Mouse (Mus musculus) retina, adult 2 months (tissue): ENCODE results near the gene Rep15.

Source experiments
- DNase-seq: peaks from one replicate; pipeline ENCODE4 v3.0.0-alpha.2; 2012; ENCODE audit warnings: low read depth, low spot score

The Rep15 gene

DNA sequence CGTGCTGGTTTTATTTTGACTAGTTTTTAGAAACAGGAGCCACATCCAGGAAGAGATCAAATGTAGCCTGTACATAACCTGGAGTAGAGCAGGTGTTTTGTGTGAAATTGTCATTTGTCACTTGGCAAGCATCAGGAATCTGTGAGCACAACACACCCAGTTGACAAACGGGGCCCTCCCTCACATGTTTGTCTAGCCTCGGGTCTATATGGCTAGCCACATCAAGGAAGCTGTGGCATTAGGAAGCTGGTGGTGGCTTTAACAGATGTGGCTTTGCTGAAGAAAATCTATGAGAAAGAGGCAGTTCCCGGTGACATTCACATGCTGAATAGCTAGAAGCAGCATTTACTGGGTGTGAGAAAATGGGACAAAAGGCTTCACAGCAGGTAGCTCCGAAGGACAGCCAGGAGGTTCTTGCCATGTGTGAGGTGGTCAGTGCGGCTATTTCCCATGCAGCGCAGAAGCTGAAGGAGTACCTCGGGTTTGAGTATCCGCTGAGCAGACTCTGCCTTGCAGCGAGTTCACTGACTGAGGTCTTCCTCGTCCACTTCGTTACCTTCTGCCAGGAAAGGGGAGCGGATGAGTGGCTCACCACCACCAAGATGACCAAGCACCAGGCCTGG, at the start of gene Rep15:
Gene Rep15, plus strand, starts transcription at position 282 of the 623 bp plus-strand sequence.
- no peak for DNase-seq

DNA sequence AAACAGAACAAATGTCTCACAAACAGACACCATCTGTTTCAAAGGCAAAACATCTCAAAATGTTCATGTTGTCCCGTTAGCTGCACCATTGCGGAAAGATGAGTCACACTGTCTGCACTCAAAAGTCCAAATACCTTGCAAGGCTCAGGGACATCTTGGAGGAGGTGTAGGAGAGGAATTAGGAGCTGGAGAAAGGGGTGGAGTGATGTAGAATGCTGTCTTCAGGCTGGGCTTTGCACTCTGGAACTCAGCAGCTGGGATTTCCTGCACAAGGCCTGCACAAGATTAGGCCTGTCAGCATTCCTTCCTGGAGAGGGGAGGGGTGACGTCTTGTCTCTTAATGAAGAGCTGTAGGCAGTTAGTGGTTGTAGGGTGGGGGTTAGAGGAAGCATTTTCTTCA, 47.8 kb upstream of the Rep15 start:
- DNase-seq: no peak

DNA sequence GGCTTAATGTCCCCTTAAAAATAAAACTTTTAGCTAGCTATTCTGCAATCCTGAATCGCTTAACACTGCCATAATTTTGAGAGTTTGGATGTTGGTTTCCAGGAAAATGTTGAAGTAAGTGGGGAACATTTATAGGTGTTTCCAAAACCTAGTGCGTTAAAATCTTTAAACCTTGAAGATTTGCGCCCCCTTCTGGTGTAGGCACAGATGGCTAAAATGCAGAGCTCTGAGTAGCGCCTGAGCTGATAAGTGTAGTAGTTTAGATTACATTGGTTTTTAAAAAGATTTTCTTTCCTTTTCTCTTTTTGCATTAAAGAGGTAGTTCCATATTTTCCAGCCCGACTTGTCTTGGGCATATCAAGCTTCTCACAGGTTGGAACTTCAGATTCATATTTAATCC, 38.1 kb upstream of the Rep15 start:
- no peak for DNase-seq

DNA sequence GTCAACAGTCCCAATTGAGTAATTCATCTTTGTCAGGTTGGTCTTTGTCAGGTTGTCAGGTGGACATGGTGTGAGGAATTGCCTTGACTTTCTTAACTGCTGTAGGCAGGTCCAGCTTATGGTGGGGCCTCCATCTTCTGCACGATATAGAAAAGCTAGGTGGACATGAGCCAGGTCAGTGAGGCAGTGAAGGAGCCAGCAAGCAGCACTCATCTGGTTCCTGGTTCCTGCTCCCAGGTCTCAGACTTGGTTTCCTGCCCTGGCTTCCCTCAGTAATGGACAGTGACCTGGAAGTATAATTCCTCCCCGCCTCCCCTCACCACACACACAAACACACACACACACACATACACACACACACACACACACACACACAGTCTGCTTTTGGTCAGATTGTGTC, 37.0 kb upstream of the Rep15 start:
- DNase-seq: no peak

DNA sequence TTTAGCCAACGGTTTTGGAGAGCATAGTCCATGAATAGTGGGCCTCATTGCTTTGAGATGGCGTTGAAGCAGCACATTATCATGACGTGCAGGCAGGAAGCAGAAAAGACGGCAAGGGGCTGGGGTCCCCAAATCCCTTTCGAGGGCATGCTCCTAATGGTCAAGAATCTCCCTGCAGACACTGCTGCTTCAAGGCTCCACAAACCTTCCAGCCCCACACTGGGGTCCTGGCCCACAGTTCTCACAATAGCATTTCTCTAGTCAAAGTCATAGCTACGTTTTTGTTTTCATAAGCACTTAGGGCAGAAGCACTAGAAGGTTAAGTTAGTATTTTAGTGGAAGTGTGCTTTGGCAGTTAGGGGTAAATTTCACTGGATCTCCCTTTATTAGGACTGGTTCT, 36.5 kb upstream of the Rep15 start:
- DNase-seq: no peak

DNA sequence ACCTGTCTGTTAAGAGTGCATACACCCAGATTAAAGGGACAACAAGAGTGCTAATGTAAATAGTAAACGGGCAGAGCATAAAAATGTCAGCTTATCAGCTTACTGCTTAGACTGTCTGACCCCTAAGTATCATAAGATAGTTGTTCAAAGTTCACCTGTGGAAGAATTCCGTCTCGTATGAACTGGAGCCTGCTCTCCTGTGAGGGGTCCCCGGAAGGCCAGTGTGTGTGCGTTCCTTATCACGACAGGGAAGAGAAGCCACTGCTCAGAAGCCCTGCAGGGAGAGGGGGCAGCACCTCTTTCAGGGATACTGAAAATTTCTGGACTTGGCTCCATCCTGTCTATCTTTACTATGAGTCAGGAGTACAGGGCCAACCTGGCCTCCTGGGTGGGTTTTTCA, 35.4 kb upstream of the Rep15 start:
- no peak for DNase-seq

DNA sequence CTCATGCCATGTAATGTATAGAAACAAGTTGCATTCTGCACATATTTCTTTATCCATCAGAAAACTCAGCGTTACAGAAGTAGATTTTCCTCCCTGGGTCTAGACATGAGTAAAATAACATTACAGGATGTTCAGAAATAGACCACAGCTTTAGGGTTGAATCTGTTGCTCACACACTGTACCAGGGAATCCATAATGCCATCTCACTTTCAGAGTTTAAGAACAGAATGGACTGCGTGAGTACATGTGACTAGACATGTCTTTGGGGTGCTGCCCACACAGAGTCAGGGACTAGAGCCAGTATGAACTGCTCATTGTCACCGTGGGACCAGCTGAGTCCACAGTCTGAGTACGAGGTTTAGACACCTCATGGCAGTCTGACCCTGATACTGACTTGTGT, 33.7 kb upstream of the Rep15 start:
- DNase-seq: no peak

DNA sequence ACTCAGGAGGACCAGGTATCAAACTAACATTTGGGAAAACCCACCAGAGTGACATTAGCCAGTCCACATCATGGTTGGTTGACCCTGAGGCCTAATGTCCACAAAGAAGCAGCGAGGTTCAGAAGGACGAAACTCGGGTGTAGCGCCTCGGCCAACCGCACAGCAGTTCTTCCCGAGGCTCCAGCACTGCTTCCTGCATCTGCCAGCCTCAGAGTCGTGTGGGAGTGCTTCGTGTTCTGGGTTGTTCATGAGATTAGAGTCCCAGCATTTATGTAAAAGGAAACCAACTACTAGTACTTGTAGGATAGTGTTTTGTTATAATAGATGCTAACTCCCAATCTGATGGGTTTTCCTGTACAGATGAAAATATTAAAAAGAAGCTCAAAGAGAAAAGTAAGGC, 33.1 kb upstream of the Rep15 start:
- no peak for DNase-seq

DNA sequence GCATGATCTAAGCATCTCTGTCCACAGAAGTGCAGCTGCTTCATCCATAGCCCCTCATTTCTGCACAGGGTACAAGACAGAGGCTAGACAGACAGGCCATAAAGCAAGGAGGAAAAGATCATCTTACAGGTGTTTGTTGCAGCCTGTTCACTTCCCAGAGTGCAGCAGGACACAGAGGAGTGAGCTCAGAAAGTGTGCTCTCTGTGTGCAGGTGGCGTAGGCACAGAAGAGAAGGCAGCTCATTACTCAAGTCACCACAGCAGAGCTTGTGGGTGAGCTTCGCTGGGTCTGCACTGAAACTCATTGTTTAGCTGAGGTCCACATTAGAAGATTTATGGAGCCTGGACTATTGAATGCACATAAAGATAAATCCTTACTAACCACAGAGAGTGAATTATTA, 32.6 kb upstream of the Rep15 start:
- no peak for DNase-seq

DNA sequence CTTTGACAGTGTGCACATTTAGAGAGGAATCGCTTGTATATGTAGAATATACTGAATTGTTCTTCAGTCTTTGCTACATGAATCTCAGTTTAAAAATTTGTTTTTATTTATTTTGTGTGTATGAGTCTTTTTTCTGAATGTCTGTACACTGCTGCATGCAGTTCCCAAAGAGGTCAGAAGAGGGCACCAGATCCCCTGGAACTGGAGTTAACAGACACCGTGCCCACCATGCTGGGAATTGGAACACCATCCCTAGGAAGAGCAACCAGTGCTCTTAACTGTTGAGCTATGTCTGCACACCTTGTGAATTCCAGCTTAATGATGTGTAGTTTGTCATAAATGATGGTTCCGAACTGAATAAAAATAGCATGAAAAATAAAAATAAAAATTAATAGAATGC, 24.2 kb upstream of the Rep15 start:
- DNase-seq: no peak

DNA sequence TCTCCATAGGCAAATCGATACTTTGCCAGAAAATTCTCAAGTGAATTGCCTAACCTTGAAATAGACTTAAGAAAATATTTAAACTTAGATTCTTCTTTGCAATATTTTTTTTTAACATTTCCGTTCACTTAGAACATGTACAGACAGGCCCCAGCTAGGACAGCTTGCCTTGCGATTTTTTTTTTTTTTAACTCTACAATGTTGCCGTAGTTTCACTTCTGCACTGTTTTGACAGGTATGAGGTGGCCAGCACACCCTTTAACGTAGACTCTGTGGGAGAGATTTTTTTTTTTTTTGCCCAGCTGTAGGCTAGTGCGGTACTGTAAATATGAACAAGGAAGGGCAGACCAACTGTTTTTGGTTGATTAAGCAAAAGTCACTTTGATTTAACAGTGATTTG, 22.0 kb upstream of the Rep15 start:
- DNase-seq: no peak

DNA sequence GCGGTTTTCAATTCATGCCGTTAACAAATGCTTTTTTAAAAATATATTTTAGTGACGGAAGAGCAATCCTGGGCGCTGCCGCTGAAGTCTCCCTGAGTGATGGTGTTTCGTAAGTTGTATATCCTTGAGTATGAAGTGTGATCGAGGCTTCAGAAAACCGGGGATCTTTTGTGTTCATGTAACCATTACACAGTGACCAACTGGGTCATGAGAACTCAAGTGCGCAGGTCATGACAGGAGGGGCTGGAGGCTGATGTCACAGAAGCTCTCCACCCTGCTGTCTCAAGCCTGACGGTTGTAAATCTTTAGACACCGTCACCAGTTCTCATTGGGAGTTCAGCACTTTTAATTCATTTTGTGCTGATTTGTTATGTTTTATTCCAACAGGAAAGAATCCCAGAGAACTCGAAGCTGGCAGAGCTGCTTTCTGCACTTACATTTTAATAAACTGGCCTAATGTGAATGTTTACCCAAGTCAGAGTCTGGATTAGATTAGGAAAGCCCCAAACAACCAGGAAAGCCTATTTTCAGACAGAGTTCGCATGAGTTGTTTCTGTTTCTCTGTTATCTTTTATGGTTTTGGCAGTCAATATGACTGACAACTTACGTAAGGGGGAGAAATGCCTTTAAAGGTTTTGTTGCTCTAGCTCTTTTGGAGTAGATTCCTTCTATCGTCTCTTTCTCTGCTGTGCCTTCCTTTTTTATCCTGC, 21.4 kb upstream of the Rep15 start:
- no peak for DNase-seq

DNA sequence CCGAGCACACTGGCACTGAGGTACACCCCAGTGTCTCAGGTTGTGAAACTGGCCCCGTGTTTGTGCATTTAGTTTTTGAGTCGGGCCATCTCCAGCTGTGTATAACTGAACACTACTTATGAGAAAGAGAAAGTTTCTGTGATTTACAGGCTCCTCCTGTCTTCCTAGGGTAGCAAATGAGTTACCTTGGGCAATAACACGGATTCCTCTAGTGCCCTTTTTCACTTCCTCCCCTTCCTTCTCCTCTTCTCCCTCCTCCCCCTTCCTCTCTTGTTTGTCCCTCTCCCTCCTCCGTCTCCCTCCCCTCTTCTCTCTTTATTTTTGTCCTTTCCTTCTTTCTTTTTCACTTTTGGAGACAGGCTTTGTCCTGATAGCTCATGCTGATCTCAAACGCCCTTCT, 20.8 kb upstream of the Rep15 start:
- no peak for DNase-seq

DNA sequence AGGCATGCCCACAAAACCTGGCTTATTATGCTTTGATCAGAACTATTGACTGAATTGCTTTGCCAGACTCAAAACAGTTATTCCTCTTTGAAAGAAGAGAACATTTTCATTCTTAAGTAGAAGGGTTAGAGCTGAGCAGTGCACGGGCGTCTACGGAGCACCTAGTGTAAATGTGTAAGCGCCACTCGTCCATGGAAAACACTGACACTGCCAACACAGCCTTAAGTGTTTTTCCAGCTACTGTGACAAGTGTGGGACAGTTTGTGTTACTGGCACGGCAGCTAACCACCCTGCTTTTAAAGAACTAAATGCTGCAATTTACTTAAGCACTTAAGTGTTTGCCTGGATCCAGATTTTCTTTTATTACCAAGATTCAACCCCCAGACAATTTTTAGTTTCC, 20.4 kb upstream of the Rep15 start:
- no peak for DNase-seq

DNA sequence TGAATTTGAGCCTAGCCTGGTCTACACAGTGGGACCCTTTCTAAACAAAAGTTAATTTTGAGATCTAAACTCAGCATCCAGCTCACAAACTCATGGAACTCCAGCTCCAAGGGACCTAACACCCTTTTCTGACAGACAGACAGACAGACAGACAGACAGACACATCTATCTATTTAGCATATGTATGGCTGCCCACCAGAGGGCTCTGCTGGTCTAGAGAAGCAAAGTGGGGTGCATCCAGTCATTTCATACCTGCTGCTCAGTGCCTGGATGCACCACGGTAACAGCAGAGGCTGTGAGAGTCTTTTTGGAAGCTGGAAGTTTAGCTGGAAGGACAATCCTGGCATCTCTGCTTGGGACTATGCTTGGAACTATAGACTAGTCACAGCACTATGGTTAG, 18.8 kb upstream of the Rep15 start:
- no peak for DNase-seq

DNA sequence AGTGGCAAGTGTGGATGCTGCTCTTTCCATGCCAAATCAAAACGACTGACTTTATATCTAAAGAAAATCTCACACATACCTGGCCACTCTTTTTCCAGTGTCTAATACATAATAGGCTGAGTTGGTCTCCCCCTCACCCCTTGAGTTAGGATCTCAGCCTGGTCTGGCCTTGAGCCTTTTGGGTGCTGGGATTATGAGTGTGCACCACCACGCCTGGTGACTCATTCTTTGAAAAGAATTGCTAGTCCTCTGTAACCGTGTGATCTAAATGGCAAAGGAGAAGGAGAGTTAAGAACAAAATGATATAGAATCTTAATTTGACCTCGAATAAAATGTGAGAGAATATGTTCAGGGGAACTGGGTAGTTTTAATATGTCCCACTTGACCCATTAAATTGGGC, 14.5 kb upstream of the Rep15 start:
- no peak for DNase-seq

DNA sequence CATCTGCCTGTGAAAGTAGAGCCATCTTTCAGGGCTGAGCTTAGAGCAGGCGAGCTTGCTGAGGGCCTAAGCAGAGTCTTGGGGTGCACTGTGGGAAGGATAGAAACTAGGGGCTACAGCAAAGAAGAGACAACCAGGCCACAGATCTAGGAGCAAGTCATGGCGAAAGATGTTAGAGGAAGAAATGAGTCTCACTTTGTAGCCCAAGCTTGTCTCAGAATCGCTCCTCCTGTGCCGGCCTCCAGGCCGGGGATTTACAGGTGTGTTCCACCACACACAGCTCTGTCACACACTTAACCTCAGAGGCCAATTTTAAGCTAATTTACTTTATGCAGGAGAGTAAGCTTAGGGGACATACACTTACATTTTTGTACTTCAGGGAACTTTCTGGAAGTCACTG, 14.0 kb upstream of the Rep15 start:
- no peak for DNase-seq

DNA sequence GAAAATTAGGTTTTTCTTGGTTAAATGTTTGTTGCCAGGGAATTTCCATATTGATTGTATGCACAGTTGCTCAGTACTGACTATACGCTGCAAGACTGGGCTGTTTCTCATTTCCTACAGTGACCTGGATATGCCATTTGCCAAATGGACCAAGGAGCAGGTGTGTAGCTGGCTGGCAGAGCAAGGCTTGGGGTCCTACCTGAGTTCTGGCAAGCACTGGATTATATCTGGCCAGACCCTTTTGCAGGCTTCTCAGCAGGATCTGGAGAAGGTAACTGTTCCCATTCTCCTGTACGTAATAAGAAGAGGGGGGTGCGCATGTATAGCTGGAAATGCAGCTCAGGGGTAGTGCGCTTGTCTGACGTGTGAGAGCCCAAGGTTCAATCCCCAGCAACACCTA, 11.2 kb upstream of the Rep15 start:
- DNase-seq: no peak

DNA sequence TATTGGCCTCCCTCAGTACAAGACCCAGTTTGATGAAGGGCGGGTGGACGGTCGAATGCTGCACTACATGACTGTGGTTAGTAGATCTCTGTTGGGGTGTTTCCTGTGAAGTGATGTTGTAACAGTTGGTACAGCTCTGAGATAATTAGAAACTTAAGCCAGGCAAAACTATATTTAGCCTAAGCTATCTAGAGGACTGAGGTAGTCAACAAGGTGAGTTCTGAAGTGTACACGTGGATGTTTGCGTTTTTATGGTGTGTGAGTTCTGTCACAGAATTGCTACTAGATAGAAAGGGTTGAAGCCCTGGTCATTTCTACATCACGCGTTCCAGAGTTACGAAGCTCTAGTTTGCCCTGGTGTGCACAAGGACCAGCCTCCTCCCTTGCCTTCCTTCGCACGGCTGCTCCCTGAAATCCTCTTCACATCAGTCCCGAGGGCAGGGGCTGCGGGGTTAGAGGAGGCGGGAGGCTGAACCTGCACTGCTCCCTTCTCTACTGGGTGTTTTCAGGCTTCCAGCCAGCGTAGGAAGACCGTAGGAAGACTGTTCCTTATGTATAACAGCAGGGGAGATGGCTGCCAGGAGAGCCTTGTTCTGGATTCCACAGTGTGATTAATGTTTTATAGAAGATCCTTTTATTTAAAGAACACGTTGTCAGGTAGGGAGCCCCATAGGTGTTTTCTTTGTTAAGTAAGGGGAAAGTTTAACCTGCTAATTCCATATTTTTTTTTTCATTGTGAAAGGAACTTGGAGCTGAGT, 9.8 kb upstream of the Rep15 start:
- no peak for DNase-seq

DNA sequence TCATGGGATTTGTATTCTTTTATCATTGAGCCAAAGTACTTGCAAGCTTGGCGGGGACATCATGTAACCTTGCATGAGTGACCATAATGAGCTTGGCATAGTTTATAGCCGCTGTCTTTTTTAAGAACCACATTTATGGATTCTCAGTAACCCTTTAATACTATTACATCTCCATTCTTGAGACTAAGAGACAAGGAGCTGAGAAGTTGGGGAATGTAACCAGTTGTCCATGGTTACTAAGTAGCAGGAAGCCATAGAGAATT, 9.3 kb upstream of the Rep15 start:
- no peak for DNase-seq

DNA sequence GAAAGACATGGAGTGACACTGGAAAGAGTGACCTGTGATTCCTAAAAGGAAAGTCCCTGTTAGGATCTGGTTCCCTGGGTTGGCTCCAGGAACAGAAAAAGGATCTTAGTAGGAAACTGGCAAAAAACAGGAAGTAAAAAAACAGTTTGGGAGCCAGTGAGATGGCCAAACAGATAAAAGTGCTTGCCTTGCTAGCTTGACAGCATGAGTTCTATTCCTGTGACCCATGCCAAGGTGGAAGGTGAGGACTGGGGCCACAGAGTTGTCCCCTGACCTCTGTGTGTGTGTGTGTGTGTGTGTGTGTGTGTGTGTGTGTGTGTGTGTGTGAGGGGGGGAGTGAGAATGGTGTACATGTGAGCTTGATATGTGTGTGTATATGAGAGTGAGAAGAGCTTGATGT, 8.8 kb upstream of the Rep15 start:
- no peak for DNase-seq

DNA sequence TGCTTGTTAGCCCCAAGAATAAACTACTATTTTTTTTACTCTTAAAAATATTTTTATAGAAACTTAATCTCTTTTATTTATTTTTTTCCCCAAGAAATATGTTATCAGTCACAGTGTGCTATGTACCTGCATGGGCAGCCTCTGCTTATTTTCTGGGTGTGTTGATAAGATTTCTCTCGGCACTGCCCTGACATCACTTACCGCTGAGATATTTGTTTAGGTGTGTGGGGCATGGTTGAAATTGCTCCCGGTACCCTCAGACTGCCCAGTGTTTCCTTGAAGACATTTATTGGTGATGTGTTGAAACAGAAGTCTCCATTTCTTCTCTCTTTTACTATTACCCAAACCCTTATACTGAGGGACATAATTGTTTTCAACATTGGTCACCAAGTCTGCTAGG, 7.6 kb upstream of the Rep15 start:
- DNase-seq: no peak

DNA sequence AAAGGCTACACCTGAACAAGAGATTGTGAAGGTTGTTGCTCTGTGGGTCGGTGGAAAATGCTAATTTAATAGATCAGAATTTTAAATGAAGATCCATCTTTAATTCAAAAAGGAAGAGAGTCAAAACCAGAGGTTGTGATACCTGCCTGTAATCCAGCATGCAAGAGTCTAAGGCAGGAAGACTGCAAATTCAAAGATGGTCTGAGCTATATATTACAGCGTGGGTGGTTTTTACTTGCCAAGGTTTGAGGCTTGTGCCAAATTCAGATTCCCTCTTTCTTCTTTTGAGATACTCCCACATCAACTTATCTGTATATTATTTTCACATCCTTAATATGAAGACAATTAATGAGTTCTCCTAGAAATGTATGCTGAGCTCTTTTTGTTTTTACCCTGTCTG, 4.0 kb upstream of the Rep15 start:
- DNase-seq: no peak
